Mouse (Mus musculus): ENCODE results near the gene Gtf2i. TPM values are rescaled to one million over a fixed set of nuclear protein-coding genes. Genes with fewer than 3 reads are reported as not detected.

The Gtf2i gene
- polyA plus RNA-seq, 1 experiment from 2014 or later, result 133 TPM

DNA sequence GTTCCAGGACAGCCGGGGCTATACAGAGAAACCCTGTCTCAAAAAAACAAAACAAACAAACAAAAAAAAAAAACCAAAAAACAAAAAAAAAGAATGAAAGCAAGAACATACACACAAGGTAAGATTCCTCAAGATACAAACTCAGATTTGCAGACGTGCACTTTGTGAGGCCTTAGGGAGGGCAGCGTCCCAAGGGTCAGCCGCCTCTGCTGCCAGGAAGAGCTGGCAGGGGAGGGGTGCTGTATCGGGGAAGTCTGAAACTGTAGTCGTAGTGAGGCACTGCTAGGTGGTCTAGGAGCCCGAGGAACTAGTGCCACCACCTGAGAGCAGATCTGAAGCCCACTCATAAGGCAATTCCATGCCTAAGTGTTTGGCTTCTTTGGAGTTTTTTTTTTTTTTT lies 20.0 kb downstream of the Gtf2i start:
- Histone ChIP-seq H3K36me3 (ENCODE audit: control insufficient read depth, insufficient read depth, low read length) (peaks cover 19% of the 10 kb centered on the region; the same call in 1 of the 2 replicates), H3K4me3 (ENCODE audit: low read depth, low read length) (no peak overlapping the region)
- 94% methylated on average over 7 of the region's 7 CpGs for WGBS

DNA sequence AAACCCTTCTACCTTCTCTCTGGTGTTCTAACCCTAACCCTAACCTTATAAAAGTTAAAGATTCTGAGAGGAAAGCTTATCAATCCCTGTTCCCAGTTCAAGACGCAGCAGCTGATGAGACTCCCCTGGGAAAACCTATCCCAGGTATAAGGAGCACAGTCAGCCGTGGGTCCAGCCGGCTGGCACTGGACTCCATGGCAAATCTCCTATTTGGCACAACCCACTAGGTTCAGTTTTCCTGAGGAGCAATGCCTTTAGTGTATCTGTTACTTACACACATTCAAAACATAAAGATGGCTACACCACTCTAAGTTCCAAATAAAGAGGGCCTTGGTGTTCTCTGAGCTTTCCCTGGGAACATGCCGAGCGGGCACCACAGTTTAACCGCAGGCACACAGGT lies 23.5 kb downstream of the Gtf2i start:
- Histone ChIP-seq H3K27ac (ENCODE audit: low read length) (no peak overlapping the region), H3K27me3 (ENCODE audit: control insufficient read depth, insufficient read depth, low read depth, low read length) (no peaks in the 10 kb centered on the region), H3K4me2 (ENCODE audit: low read length) (no peak overlapping the region), H3K4me1 (ENCODE audit: control insufficient read depth, insufficient read depth, low read length) (no peaks in the 10 kb centered on the region), H3K4me3 (ENCODE audit: low read depth, low read length) (no peak overlapping the region), H3K9me3 (replicated peaks; ENCODE audit: control insufficient read depth, low read length, poor library complexity, severe bottlenecking) (no peaks in the 10 kb centered on the region), H3K9ac (ENCODE audit: low read depth, low read length) (no peak overlapping the region), H3K36me3 (ENCODE audit: control insufficient read depth, insufficient read depth, low read length) (peaks cover 33% of the 10 kb centered on the region)
- WGBS, result 96% methylated on average over 6 of the region's 6 CpGs
- ATAC-seq, result no peak

More for the DNA sequence above, 20.0 kb downstream of the Gtf2i start:
- H3K27me3 ChIP-seq (ENCODE audit: control insufficient read depth, insufficient read depth, low read depth, low read length), result no peaks in the 10 kb centered on the region
- no peak overlapping the region for H3K27ac ChIP-seq (ENCODE audit: low read length)
- ATAC-seq, result no peak
- H3K4me1 ChIP-seq (ENCODE audit: control insufficient read depth, insufficient read depth, low read length), result peaks cover 8% of the 10 kb centered on the region
- H3K9me3 ChIP-seq (replicated peaks; ENCODE audit: control insufficient read depth, low read length, poor library complexity, severe bottlenecking), result no peaks in the 10 kb centered on the region
- no peak overlapping the region for H3K9ac ChIP-seq (ENCODE audit: low read depth, low read length)
- no peak overlapping the region for H3K4me2 ChIP-seq (ENCODE audit: low read length)

DNA sequence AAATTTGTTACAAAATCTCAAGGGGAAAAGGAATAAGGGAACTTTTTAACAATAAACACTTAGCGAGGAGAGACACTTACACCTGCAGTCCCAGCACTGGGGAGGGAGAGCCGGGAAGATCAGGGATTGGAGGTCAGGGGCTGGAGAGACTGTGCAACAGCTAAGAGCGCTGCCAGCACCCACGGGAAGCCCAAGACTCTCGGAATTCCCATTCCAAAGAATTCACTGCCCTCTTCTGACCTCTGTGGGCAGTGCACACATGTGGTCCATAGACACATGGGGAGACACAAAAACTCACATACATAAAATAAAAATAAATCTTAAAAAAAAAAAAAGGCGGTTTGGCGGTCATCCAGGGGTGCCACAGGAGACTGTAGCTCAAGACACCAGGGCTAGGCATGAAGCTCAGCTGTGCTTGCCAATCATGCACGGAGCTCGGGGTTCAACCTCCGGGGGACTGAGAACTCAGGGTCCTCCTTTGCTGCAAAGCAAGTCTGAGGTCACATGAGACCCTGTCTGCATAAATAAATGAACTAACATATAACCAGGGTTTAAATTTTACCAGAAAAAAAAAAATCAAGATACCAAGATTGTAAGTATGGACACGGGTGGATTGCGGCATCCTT lies 24.5 kb downstream of the Gtf2i start:
- Histone ChIP-seq H3K9ac (ENCODE audit: low read depth, low read length) (no peak overlapping the region), H3K36me3 (ENCODE audit: control insufficient read depth, insufficient read depth, low read length) (peaks cover 33% of the 10 kb centered on the region), H3K4me2 (ENCODE audit: low read length) (no peak overlapping the region), H3K9me3 (replicated peaks; ENCODE audit: control insufficient read depth, low read length, poor library complexity, severe bottlenecking) (no peaks in the 10 kb centered on the region), H3K27ac (ENCODE audit: low read length) (no peak overlapping the region), H3K4me1 (ENCODE audit: control insufficient read depth, insufficient read depth, low read length) (no peaks in the 10 kb centered on the region), H3K4me3 (ENCODE audit: low read depth, low read length) (no peak overlapping the region), H3K27me3 (ENCODE audit: control insufficient read depth, insufficient read depth, low read depth, low read length) (no peaks in the 10 kb centered on the region)
- 90% methylated on average over 12 of the region's 12 CpGs for WGBS
- ATAC-seq, result no peak

DNA sequence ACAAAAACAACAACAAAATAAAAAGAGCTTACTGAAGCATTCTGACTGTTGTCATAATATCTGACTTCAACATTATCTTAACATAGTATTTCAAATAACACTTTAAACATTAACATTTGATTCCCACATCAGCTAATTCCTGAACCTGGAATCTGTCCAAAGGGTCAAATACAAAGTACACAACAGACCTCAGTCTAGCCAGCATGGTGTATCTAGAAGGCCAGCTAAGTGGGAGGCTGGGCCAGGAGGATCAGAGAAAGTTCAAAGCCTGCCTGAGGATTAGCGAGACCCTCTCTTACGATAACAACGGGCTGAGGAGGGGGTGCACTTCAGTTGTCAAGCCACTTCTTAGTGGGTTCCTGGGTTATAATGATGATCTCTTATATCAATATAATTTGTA lies 26.5 kb downstream of the Gtf2i start:
- WGBS, result 78% methylated on average over 3 of the region's 3 CpGs
- no peaks in the 10 kb centered on the region for H3K27me3 ChIP-seq (ENCODE audit: control insufficient read depth, insufficient read depth, low read depth, low read length)
- H3K4me2 ChIP-seq (ENCODE audit: low read length), result no peak overlapping the region
- H3K27ac ChIP-seq (ENCODE audit: low read length), result no peak overlapping the region
- ATAC-seq, result no peak
- no peak overlapping the region for H3K9ac ChIP-seq (ENCODE audit: low read depth, low read length)
- H3K9me3 ChIP-seq (replicated peaks; ENCODE audit: control insufficient read depth, low read length, poor library complexity, severe bottlenecking), result no peaks in the 10 kb centered on the region
- H3K36me3 ChIP-seq (ENCODE audit: control insufficient read depth, insufficient read depth, low read length), result peaks cover 32% of the 10 kb centered on the region
- no peak overlapping the region for H3K4me3 ChIP-seq (ENCODE audit: low read depth, low read length)
- H3K4me1 ChIP-seq (ENCODE audit: control insufficient read depth, insufficient read depth, low read length), result no peaks in the 10 kb centered on the region

DNA sequence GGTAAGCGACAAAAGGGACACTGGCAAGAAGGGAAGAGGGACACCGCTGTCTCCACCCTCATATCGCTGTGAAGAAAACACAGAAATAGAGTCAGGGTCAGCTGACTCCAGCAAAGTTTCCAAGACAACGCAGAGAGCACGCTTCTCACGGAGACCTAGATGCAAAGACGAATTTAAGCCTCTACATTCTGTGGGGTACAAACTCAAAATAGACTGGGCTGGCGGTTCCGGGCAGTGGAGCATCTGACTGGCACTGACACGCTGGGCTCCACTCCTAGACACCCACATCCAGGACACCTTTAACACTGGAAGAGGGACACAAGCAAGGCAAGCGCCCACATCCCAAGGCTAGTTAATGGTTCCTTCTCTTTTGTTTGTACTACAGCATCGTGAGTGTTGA lies 29.6 kb downstream of the Gtf2i start:
- no peak overlapping the region for H3K4me3 ChIP-seq (ENCODE audit: low read depth, low read length)
- 98% methylated on average over 12 of the region's 12 CpGs for WGBS
- peaks cover 30% of the 10 kb centered on the region for H3K36me3 ChIP-seq (ENCODE audit: control insufficient read depth, insufficient read depth, low read length)

DNA sequence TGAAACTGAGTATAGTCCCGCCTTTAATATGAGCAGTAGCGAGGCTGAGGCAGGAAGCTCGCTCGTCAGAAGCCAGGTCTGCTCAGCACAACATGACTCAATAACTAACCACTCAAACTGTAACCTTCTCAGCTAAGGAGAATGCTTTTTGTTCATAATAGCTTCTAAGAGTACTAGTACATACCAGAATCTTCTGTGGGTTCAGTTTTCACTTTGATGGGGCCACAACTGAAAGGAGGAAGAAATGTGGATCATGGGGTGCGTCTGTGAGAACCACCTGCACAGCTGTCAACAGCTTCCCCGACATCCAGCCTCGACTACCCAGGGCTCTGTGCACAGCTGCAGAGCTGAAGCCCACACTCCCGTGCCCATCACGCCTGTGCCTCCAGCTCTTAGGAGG lies 32.0 kb downstream of the Gtf2i start:
- WGBS, result 94% methylated on average over 9 of the region's 9 CpGs
- no peak overlapping the region for H3K27ac ChIP-seq (ENCODE audit: low read length)
- H3K36me3 ChIP-seq (ENCODE audit: control insufficient read depth, insufficient read depth, low read length), result peaks cover 36% of the 10 kb centered on the region
- ATAC-seq, result no peak
- H3K4me2 ChIP-seq (ENCODE audit: low read length), result no peak overlapping the region
- no peaks in the 10 kb centered on the region for H3K4me1 ChIP-seq (ENCODE audit: control insufficient read depth, insufficient read depth, low read length)
- H3K9me3 ChIP-seq (replicated peaks; ENCODE audit: control insufficient read depth, low read length, poor library complexity, severe bottlenecking), result no peaks in the 10 kb centered on the region
- H3K9ac ChIP-seq (ENCODE audit: low read depth, low read length), result no peak overlapping the region
- no peaks in the 10 kb centered on the region for H3K27me3 ChIP-seq (ENCODE audit: control insufficient read depth, insufficient read depth, low read depth, low read length)
- H3K4me3 ChIP-seq (ENCODE audit: low read depth, low read length), result no peak overlapping the region

More for the DNA sequence above, 29.6 kb downstream of the Gtf2i start:
- no peaks in the 10 kb centered on the region for H3K9me3 ChIP-seq (replicated peaks; ENCODE audit: control insufficient read depth, low read length, poor library complexity, severe bottlenecking)
- H3K9ac ChIP-seq (ENCODE audit: low read depth, low read length), result no peak overlapping the region
- no peaks in the 10 kb centered on the region for H3K27me3 ChIP-seq (ENCODE audit: control insufficient read depth, insufficient read depth, low read depth, low read length)
- no peaks in the 10 kb centered on the region for H3K4me1 ChIP-seq (ENCODE audit: control insufficient read depth, insufficient read depth, low read length)
- no peak overlapping the region for H3K27ac ChIP-seq (ENCODE audit: low read length)
- no peak for ATAC-seq
- H3K4me2 ChIP-seq (ENCODE audit: low read length), result no peak overlapping the region

DNA sequence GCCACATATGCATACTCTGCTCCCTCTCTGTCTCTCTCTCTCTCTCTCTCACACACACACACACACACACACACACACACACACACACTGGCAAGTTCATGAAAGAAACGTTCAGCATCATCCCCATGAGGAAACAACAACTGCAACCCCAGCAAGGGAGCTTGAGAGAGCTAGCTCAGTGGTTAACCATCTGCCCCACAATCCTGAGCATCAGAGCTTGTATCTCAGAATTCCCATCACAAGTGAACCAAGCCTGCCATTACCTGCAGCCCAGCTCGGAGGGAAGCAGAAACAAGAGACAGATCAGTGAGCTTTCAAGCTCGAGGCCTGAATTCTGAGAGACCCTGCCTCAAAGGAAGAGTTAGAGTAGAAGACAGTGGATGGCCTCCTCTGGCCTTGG lies 32.5 kb downstream of the Gtf2i start:
- Histone ChIP-seq H3K9ac (ENCODE audit: low read depth, low read length) (no peak overlapping the region), H3K36me3 (ENCODE audit: control insufficient read depth, insufficient read depth, low read length) (peaks cover 31% of the 10 kb centered on the region), H3K4me3 (ENCODE audit: low read depth, low read length) (no peak overlapping the region), H3K9me3 (replicated peaks; ENCODE audit: control insufficient read depth, low read length, poor library complexity, severe bottlenecking) (no peaks in the 10 kb centered on the region), H3K27me3 (ENCODE audit: control insufficient read depth, insufficient read depth, low read depth, low read length) (no peaks in the 10 kb centered on the region), H3K27ac (ENCODE audit: low read length) (no peak overlapping the region), H3K4me1 (ENCODE audit: control insufficient read depth, insufficient read depth, low read length) (no peaks in the 10 kb centered on the region), H3K4me2 (ENCODE audit: low read length) (no peak overlapping the region)
- ATAC-seq, result no peak
- WGBS, result 79% methylated on average over 3 of the region's 3 CpGs

DNA sequence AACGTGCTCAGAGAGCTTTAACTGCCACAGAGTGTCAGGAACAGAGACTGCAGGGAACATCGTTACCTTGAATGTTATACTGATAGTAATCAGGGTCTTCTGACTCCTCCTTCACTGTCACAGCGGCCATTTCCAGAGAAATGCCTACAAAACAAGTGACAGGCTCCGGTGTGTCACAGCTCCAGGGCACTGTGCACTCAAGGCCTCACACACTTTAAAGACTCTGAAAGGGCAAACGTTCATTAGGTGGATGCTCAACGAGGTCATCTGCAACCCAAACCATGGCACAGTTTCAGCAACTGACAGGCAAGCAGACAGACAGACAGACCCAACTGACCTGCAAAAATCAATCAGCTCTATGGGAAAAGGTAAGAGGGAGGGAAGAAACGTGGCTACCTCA lies 35.2 kb downstream of the Gtf2i start:
- ATAC-seq, result no peak

DNA sequence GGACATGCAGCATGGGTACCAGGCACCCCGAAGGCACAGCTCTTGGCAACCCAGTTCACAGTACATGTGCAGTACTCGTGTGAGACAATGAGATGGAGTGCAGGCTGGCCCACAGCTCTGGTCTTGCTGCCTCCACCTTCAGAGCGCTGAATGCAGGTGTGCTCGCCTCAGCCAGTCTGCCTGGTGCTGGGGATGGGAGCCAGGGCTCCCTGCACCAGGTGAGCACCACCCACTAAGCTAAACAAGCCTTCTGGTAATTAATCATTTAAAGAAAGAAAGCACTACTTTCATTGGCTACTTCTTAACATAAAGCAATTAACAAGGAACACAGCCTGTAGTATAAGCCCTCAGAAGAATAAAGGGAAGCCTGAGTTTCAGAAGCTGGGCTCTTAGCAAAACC lies 37.5 kb downstream of the Gtf2i start:
- H3K36me3 ChIP-seq (ENCODE audit: control insufficient read depth, insufficient read depth, low read length), result peaks cover 24% of the 10 kb centered on the region
- no peak overlapping the region for H3K4me3 ChIP-seq (ENCODE audit: low read depth, low read length)
- H3K4me2 ChIP-seq (ENCODE audit: low read length), result no peak overlapping the region
- H3K27ac ChIP-seq (ENCODE audit: low read length), result no peak overlapping the region
- 90% methylated on average over 4 of the region's 4 CpGs for WGBS
- no peak for ATAC-seq
- no peaks in the 10 kb centered on the region for H3K9me3 ChIP-seq (replicated peaks; ENCODE audit: control insufficient read depth, low read length, poor library complexity, severe bottlenecking)
- no peaks in the 10 kb centered on the region for H3K27me3 ChIP-seq (ENCODE audit: control insufficient read depth, insufficient read depth, low read depth, low read length)
- H3K4me1 ChIP-seq (ENCODE audit: control insufficient read depth, insufficient read depth, low read length), result no peaks in the 10 kb centered on the region
- no peak overlapping the region for H3K9ac ChIP-seq (ENCODE audit: low read depth, low read length)

More for the DNA sequence above, 35.2 kb downstream of the Gtf2i start:
- Histone ChIP-seq H3K36me3 (ENCODE audit: control insufficient read depth, insufficient read depth, low read length) (peaks cover 23% of the 10 kb centered on the region), H3K9ac (ENCODE audit: low read depth, low read length) (no peak overlapping the region), H3K27ac (ENCODE audit: low read length) (no peak overlapping the region), H3K4me1 (ENCODE audit: control insufficient read depth, insufficient read depth, low read length) (no peaks in the 10 kb centered on the region), H3K9me3 (replicated peaks; ENCODE audit: control insufficient read depth, low read length, poor library complexity, severe bottlenecking) (no peaks in the 10 kb centered on the region), H3K27me3 (ENCODE audit: control insufficient read depth, insufficient read depth, low read depth, low read length) (no peaks in the 10 kb centered on the region), H3K4me2 (ENCODE audit: low read length) (no peak overlapping the region), H3K4me3 (ENCODE audit: low read depth, low read length) (no peak overlapping the region)
- WGBS, result 90% methylated on average over 7 of the region's 7 CpGs

Measured in midbrain, embryonic 16.5 days (tissue).